Mouse (Mus musculus) heart, adult 2 months (tissue): ENCODE measurements at regions not wholly inside any gene's neighbourhood (a gene's known extent, or its start where the extent isn't known, plus 50 kb on each side); places are given as distances from the start of the nearest gene placed in this dataset.

Experiments
- CTCF ChIP-seq: fragments of 200-600 bp; IDR thresholded peaks from 2 replicates; pipeline ENCODE4 v1.8.1; 2022; ENCODE audit warnings: antibody characterized with exemption, mild to moderate bottlenecking, moderate library complexity
- EP300 ChIP-seq: fragments of 200-500 bp; IDR thresholded peaks from 2 replicates; pipeline ENCODE4 v1.6.1; 2011; ENCODE audit warnings: low read depth, low read length, control low read depth; ENCODE audit not compliant: insufficient read depth
- POLR2A ChIP-seq: fragments of 200-500 bp; IDR thresholded peaks from 2 replicates; pipeline ENCODE4 v1.6.1; 2011; ENCODE audit warnings: mild to moderate bottlenecking, low read depth, low read length, control low read depth; ENCODE audit not compliant: insufficient read depth

GRCm38 (mm10) chrX:142517205-142517604 is 126.9 kb upstream of the Acsl4 start:
- TF ChIP-seq CTCF: no peak
- TF ChIP-seq EP300: no peak
- no peak for TF ChIP-seq POLR2A
